Mouse (Mus musculus) hindbrain, embryonic 13.5 days (tissue): Measurements from ENCODE around the gene Npas2. TPM values are rescaled to one million over a fixed set of nuclear protein-coding genes. Genes with fewer than 3 reads are reported as not detected.

Source experiments
- ATAC-seq: fragments of 200-750 bp; cut with Nextera tagmentation; 2 replicates; pipeline ENCODE4 v1.8.0; 2017; ENCODE audit warnings: moderate TSS enrichment; ENCODE audit not compliant: low FRiP score
- H3K27ac ChIP-seq: fragments of 300-500 bp; sonication (generic); 2 replicates; pipeline ENCODE4 v1.5.1; 2015; ENCODE audit warnings: inconsistent platforms, mild to moderate bottlenecking, moderate library complexity
- H3K27me3 ChIP-seq: fragments of 300-500 bp; sonication (generic); 2 replicates; pipeline ENCODE4 v1.6.1; 2015; ENCODE audit warnings: mild to moderate bottlenecking, inconsistent platforms
- H3K36me3 ChIP-seq: fragments of 300-500 bp; sonication (generic); 2 replicates; pipeline ENCODE4 v1.6.1; 2015; ENCODE audit warnings: mild to moderate bottlenecking, inconsistent platforms
- H3K4me1 ChIP-seq: fragments of 300-500 bp; sonication (generic); replicated peaks from 2 replicates; pipeline ENCODE4 v1.6.1; 2015; ENCODE audit warnings: inconsistent platforms
- H3K4me2 ChIP-seq: fragments of 300-500 bp; sonication (generic); 2 replicates; pipeline ENCODE4 v1.6.1; 2015; ENCODE audit warnings: inconsistent platforms, mild to moderate bottlenecking, moderate library complexity
- H3K4me3 ChIP-seq: fragments of 300-500 bp; sonication (generic); 2 replicates; pipeline ENCODE4 v1.5.1; 2015; ENCODE audit warnings: mild to moderate bottlenecking, inconsistent platforms
- H3K9ac ChIP-seq: fragments of 300-500 bp; sonication (generic); 2 replicates; pipeline ENCODE4 v1.6.1; 2015; ENCODE audit warnings: mild to moderate bottlenecking, inconsistent platforms
- H3K9me3 ChIP-seq: fragments of 300-500 bp; sonication (generic); 2 replicates; pipeline ENCODE4 v1.6.1; 2016; ENCODE audit warnings: inconsistent platforms
- WGBS: fragments of 180-500 bp; shearing (Covaris S2); methylation state at CpG from one replicate; pipeline ENCODE4 v1.1.7; 2015; 5-methylcytosine and 5-hydroxymethylcytosine counted together
- polyA plus RNA-seq: library from polyadenylated mRNA; unstranded; fragments of >200 nt; fragmentation: Nextera tagmentation; extraction: Ambion mirVana; gene quantifications from 2 replicates; pipeline ENCODE4 v1.2.1, GENCODE M21; 2015

The Npas2 gene
- polyA plus RNA-seq, 1 experiment from 2014 or later: 0.40 TPM

DNA sequence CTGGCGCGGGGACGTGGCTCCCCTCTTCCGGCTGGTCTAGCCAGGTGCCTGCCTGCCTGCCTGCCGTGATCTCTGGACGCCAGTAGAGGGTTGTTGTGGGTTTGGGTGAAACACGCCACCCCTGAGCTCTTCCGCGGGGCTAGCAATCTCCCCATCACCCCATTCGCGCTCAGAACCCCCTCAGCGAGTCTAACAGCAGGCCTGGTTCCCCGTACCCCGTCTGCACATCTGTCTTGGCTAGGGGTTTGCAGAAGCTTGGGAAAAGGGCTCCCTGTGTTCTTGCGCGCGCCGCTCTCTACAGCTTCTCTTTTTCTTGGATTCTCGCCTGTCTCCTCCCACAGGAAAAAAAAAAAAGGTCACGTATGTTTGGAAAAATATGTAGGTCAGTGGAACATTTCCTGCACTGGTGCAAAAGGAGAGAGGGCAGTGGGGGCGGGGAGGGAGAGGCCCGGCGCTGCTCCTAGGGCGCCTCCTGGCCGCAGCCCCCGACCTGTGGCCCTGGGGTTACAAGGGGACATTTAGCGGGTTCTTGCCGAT is 1.0 kb upstream of the Npas2 start:
- ATAC-seq: no peak
- peaks cover 31% of the 10 kb centered on the region for H3K4me1 ChIP-seq
- H3K9me3 ChIP-seq: no peaks in the 10 kb centered on the region
- H3K9ac ChIP-seq: peak overlapping the region; percentile 79
- peak overlapping the region; percentile 98 for H3K4me2 ChIP-seq
- WGBS: 1% methylated on average over 28 of the region's 28 CpGs
- H3K27me3 ChIP-seq: peaks cover 65% of the 10 kb centered on the region
- no peaks in the 10 kb centered on the region for H3K36me3 ChIP-seq
- no peak overlapping the region for H3K27ac ChIP-seq
- peak overlapping the region; percentile 77 for H3K4me3 ChIP-seq

DNA sequence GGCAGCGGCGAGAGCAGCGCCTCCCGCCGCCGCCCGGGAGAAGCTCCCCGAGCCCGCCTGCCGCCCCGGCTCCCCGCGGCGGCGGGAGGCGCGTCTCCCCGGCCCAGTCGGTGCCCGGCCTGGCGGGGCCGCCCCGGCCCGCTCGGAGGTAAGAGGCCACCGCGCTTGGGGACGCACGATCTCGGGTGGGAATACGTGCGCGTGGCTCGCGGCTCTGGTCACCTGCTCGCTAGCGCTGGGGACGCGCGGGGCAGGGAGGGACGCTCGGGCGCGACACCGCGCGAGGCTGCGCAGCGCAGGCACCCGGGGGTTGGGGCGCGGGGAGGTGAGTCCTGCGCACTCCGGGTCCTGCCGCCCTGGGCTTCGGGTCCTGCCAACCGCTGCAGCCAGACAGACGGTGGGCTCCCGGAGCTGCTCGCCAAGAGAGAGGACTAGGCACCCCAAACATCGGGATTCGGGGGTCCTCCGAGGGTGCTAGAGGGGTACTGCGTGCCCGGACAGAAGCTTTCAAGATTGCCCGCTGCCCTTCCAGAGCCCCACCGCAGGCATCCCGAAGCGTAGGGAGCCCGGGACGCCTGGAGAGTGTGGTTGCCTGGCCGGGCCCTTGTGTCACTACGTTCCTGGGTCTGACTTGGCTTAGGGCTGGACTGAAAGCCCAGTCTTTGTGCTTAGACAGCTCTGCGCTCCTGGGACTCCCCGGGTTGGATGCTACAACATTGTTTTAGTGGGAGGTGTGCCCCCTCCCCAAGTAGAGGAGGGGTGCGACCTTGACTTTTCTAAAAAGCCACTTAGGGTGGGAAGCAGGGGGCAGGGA is 538 bp downstream of the Npas2 start:
- peak overlapping the region; percentile 77 for H3K4me3 ChIP-seq
- peak overlapping the region; percentile 98 for H3K4me2 ChIP-seq
- no peaks in the 10 kb centered on the region for H3K9me3 ChIP-seq
- H3K27ac ChIP-seq: no peak overlapping the region
- peaks cover 31% of the 10 kb centered on the region for H3K4me1 ChIP-seq
- WGBS: 1% methylated on average over 55 of the region's 76 CpGs
- peaks cover 65% of the 10 kb centered on the region for H3K27me3 ChIP-seq
- H3K36me3 ChIP-seq: no peaks in the 10 kb centered on the region
- H3K9ac ChIP-seq: peak overlapping the region; percentile 79
- peak; percentile 73 for ATAC-seq

GRCm38 (mm10) chr1:39194959-39195358 is 1.4 kb downstream of the Npas2 start:
- Histone ChIP-seq H3K4me2 (peak overlapping the region; percentile 98), H3K4me3 (peak overlapping the region; percentile 77), H3K27ac (no peak overlapping the region), H3K36me3 (no peaks in the 10 kb centered on the region), H3K9ac (no peak overlapping the region), H3K4me1 (peaks cover 31% of the 10 kb centered on the region), H3K27me3 (peaks cover 65% of the 10 kb centered on the region), H3K9me3 (no peaks in the 10 kb centered on the region)
- ATAC-seq: no peak
- WGBS: 5% methylated on average over 11 of the region's 11 CpGs

GRCm38 (mm10) chr1:39196126-39196525 is 2.6 kb downstream of the Npas2 start:
- 31% methylated on average over 6 of the region's 6 CpGs for WGBS
- Histone ChIP-seq H3K27ac (no peak overlapping the region), H3K4me1 (peaks cover 31% of the 10 kb centered on the region), H3K9me3 (no peaks in the 10 kb centered on the region), H3K9ac (no peak overlapping the region), H3K36me3 (no peaks in the 10 kb centered on the region), H3K4me3 (no peak overlapping the region), H3K4me2 (no peak overlapping the region), H3K27me3 (peaks cover 60% of the 10 kb centered on the region)
- ATAC-seq: no peak

- peak; percentile 39 for ATAC-seq
- H3K4me3 ChIP-seq: no peak overlapping the region
- H3K27me3 ChIP-seq: peaks cover 54% of the 10 kb centered on the region
These were observed 3.3 kb downstream of the Npas2 start for GRCm38 (mm10) chr1:39196676-39197375.

GRCm38 (mm10) chr1:39205021-39205420 is 11.5 kb downstream of the Npas2 start:
- H3K9ac ChIP-seq: no peak overlapping the region
- H3K4me3 ChIP-seq: no peak overlapping the region
- no peaks in the 10 kb centered on the region for H3K27me3 ChIP-seq
- no peak overlapping the region for H3K27ac ChIP-seq
- H3K4me2 ChIP-seq: no peak overlapping the region
- ATAC-seq: no peak
- no peaks in the 10 kb centered on the region for H3K4me1 ChIP-seq
- no peaks in the 10 kb centered on the region for H3K36me3 ChIP-seq
- 85% methylated on average over 10 of the region's 10 CpGs for WGBS
- H3K9me3 ChIP-seq: no peaks in the 10 kb centered on the region

More at GRCm38 (mm10) chr1:39196676-39197375, 3.3 kb downstream of the Npas2 start:
- no peaks in the 10 kb centered on the region for H3K36me3 ChIP-seq
- H3K4me2 ChIP-seq: no peak overlapping the region
- H3K9ac ChIP-seq: no peak overlapping the region
- H3K4me1 ChIP-seq: peaks cover 31% of the 10 kb centered on the region
- H3K9me3 ChIP-seq: no peaks in the 10 kb centered on the region
- WGBS: 53% methylated on average over 12 of the region's 12 CpGs
- H3K27ac ChIP-seq: no peak overlapping the region

DNA sequence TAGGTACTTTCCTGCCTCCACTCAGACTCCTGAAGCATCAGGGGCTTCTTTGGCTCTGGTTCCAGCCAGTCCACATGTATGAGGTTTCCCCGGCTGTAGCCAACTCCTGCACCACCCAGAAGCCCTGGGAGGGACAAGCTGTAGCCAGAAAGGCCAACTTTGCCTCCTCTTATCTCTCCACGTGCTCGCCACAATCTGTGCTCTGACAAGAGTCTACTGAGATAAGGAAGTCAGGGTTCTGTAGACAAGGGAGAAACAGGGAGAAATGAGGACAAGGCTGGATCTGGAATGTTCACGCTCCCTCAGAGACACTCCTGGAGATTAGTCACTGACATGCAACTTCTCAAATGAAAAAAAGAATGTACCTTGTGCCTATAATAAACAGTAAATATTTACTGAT is 12.2 kb downstream of the Npas2 start:
- Histone ChIP-seq H3K27ac (no peak overlapping the region), H3K4me2 (no peak overlapping the region), H3K4me1 (no peaks in the 10 kb centered on the region), H3K9me3 (no peaks in the 10 kb centered on the region), H3K4me3 (no peak overlapping the region), H3K36me3 (no peaks in the 10 kb centered on the region), H3K9ac (no peak overlapping the region), H3K27me3 (no peaks in the 10 kb centered on the region)
- 89% methylated on average over 4 of the region's 4 CpGs for WGBS
- no peak for ATAC-seq

DNA sequence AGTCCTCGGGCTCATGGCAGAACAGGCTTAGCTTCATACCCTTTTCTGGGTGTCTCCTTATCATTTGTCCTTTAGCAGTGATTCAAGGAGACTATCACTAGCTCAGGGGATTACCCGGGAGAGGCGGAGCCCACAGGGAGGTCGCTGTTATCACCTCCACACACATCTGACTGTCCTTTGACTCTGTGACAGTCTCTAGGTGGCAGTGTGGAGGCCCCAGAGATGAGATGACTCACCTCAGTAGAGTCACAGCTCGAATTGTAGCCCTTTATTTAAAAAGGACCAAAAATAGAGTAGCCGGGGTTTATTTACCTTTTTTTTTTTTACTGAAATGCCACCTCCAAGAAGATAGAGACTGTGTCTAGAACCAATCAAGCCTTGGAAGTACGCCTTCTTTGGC is 13.4 kb downstream of the Npas2 start:
- Histone ChIP-seq H3K27me3 (no peaks in the 10 kb centered on the region), H3K9ac (no peak overlapping the region), H3K4me3 (no peak overlapping the region), H3K4me1 (no peaks in the 10 kb centered on the region), H3K27ac (no peak overlapping the region), H3K36me3 (no peaks in the 10 kb centered on the region), H3K4me2 (no peak overlapping the region), H3K9me3 (no peaks in the 10 kb centered on the region)
- ATAC-seq: no peak
- 56% methylated on average over 7 of the region's 7 CpGs for WGBS

DNA sequence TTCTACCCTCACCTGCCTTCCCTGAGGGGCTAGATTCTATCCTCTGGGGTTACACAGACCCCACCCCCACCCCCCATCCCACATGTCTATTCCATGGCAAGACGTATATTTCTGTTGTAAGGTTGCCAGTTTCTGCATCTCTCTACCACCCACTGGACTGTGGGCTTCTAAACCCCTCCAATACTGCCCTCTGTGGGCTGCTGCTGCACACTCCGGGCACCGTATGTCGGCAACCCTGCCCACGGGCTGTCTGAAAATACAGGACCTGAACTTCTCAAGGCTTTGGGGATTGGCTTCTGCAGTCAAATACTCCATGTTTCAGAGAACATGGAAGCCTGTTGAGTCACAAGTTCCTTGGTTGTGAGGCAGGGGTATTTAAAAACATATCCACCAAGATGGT is 17.4 kb downstream of the Npas2 start:
- Histone ChIP-seq H3K27me3 (no peaks in the 10 kb centered on the region), H3K4me2 (no peak overlapping the region), H3K9me3 (no peaks in the 10 kb centered on the region), H3K9ac (no peak overlapping the region), H3K4me3 (no peak overlapping the region), H3K27ac (no peak overlapping the region), H3K4me1 (no peaks in the 10 kb centered on the region), H3K36me3 (no peaks in the 10 kb centered on the region)
- 81% methylated on average over 5 of the region's 5 CpGs for WGBS
- ATAC-seq: no peak

- 83% methylated on average over 6 of the region's 6 CpGs for WGBS
- Histone ChIP-seq H3K4me2 (no peak overlapping the region), H3K4me1 (no peaks in the 10 kb centered on the region), H3K36me3 (no peaks in the 10 kb centered on the region), H3K27ac (no peak overlapping the region), H3K9ac (no peak overlapping the region), H3K9me3 (no peaks in the 10 kb centered on the region), H3K4me3 (no peak overlapping the region), H3K27me3 (no peaks in the 10 kb centered on the region)
- ATAC-seq: no peak
These were observed 19.5 kb downstream of the Npas2 start for GRCm38 (mm10) chr1:39212982-39213381.

- H3K4me3 ChIP-seq: no peak overlapping the region
- WGBS: 92% methylated on average over 3 of the region's 3 CpGs
- H3K4me1 ChIP-seq: no peaks in the 10 kb centered on the region
These were observed 24.1 kb downstream of the Npas2 start for GRCm38 (mm10) chr1:39217584-39217983.

DNA sequence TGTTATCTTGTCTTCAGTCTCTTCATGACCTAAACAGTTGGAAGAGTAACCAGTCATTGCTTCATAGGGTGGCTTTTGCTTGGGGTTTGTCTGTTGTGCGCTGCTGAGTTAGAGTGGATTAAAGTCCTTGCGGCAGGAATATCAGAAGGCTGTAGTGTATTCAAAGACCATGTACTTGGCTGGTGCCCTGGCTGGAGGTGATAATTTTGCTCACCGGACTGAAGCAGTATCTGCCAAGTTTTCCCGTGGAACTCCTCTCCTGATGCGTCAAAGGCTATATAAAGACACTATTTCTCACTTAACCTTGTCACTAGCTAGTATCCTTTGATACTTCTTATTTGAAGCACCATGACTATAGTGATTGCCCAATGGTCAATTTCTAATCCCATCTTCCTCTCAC is 34.9 kb downstream of the Npas2 start:
- H3K9ac ChIP-seq: no peak overlapping the region
- no peaks in the 10 kb centered on the region for H3K4me1 ChIP-seq
- WGBS: 96% methylated on average over 5 of the region's 5 CpGs
- no peak overlapping the region for H3K4me3 ChIP-seq
- no peaks in the 10 kb centered on the region for H3K27me3 ChIP-seq
- ATAC-seq: no peak
- no peak overlapping the region for H3K27ac ChIP-seq
- no peak overlapping the region for H3K4me2 ChIP-seq
- no peaks in the 10 kb centered on the region for H3K36me3 ChIP-seq
- H3K9me3 ChIP-seq: no peaks in the 10 kb centered on the region

More at GRCm38 (mm10) chr1:39217584-39217983, 24.1 kb downstream of the Npas2 start:
- ATAC-seq: no peak
- no peak overlapping the region for H3K27ac ChIP-seq
- H3K4me2 ChIP-seq: no peak overlapping the region
- no peaks in the 10 kb centered on the region for H3K9me3 ChIP-seq
- no peaks in the 10 kb centered on the region for H3K36me3 ChIP-seq
- no peaks in the 10 kb centered on the region for H3K27me3 ChIP-seq
- no peak overlapping the region for H3K9ac ChIP-seq
